Mouse (Mus musculus): ENCODE measurements around the gene Gk2. TPM values are rescaled to one million over a fixed set of nuclear protein-coding genes. Genes with fewer than 3 reads are reported as not detected.

Gene Gk2
- total RNA-seq, 2 experiments from 2014 or later, result not detected

Other genes with a start within 250 kb of the Gk2 start
- not detected in 2 replicates for gene Naa11, start 64.6 kb downstream of the Gk2 start, total RNA-seq (2015; ENCODE audit: low replicate concordance)
- gene Naa11, start 64.6 kb downstream of the Gk2 start, total RNA-seq (2017; ENCODE audit: low replicate concordance), result not detected in 2 replicates